Mouse (Mus musculus) lung, postnatal 0 days (tissue): ENCODE data around the gene Tubb2a. TPM values are rescaled to one million over a fixed set of nuclear protein-coding genes. Genes with fewer than 3 reads are reported as not detected.

Experiments
- ATAC-seq: fragments of 200-750 bp; cut with Nextera tagmentation; 2 replicates; pipeline ENCODE4 v1.8.0; 2017; ENCODE audit warnings: moderate library complexity
- DNase-seq: peaks from one replicate; pipeline ENCODE4 v3.0.0-alpha.2; 2016; ENCODE audit warnings: low spot score
- H3K27ac ChIP-seq: fragments of 300-500 bp; sonication (generic); 2 replicates; pipeline ENCODE4 v1.5.1; 2014; ENCODE audit warnings: antibody characterized with exemption, mild to moderate bottlenecking, low read length, mixed read lengths
- H3K27me3 ChIP-seq: fragments of 300-500 bp; sonication (generic); replicated peaks from 2 replicates; pipeline ENCODE4 v1.6.1; 2014; ENCODE audit warnings: low read length, mixed read lengths; ENCODE audit not compliant: insufficient read depth
- H3K36me3 ChIP-seq: fragments of 300-500 bp; sonication (generic); 2 replicates; pipeline ENCODE4 v1.6.1; 2014; ENCODE audit warnings: low read length, mixed read lengths; ENCODE audit not compliant: insufficient read depth
- H3K4me1 ChIP-seq: fragments of 300-500 bp; sonication (generic); 2 replicates; pipeline ENCODE4 v1.6.1; 2014; ENCODE audit warnings: antibody characterized with exemption, low read depth, low read length, mixed read lengths; ENCODE audit not compliant: insufficient read depth
- H3K4me2 ChIP-seq: fragments of 300-500 bp; sonication (generic); replicated peaks from 2 replicates; pipeline ENCODE4 v1.6.1; 2014; ENCODE audit warnings: low read depth, mild to moderate bottlenecking, low read length, moderate library complexity, mixed read lengths
- H3K4me3 ChIP-seq: fragments of 300-500 bp; sonication (generic); 2 replicates; pipeline ENCODE4 v1.5.1; 2014; ENCODE audit warnings: low read depth, low read length
- H3K9ac ChIP-seq: fragments of 300-500 bp; sonication (generic); replicated peaks from 2 replicates; pipeline ENCODE4 v1.6.1; 2014; ENCODE audit warnings: low read depth, mild to moderate bottlenecking
- H3K9me3 ChIP-seq: fragments of 300-500 bp; sonication (generic); 2 replicates; pipeline ENCODE4 v1.6.1; 2016; ENCODE audit warnings: low read length, mixed read lengths
- CTCF ChIP-seq: IDR thresholded peaks from 2 replicates; pipeline ENCODE4 v1.5.1; 2016; ENCODE audit warnings: antibody characterized with exemption, mild to moderate bottlenecking
- EP300 ChIP-seq: IDR thresholded peaks from 2 replicates; pipeline ENCODE4 v1.6.1; 2016; ENCODE audit warnings: antibody characterized with exemption, mild to moderate bottlenecking, control low read depth
- WGBS: fragments of 180-500 bp; shearing (Covaris S2); extraction: QIAGEN DNeasy Blood & Tissue Kit; methylation state at CpG from one replicate; pipeline ENCODE4 v1.1.7; 2014; 5-methylcytosine and 5-hydroxymethylcytosine counted together
- polyA plus RNA-seq: library from polyadenylated mRNA; unstranded; fragments of >200 nt; fragmentation: Nextera tagmentation; extraction: Ambion mirVana; gene quantifications from 2 replicates; pipeline ENCODE4 v1.2.1, GENCODE M21; 2015

Tubb2a gene
- polyA plus RNA-seq, 1 experiment from 2014 or later, result 167 TPM

DNA sequence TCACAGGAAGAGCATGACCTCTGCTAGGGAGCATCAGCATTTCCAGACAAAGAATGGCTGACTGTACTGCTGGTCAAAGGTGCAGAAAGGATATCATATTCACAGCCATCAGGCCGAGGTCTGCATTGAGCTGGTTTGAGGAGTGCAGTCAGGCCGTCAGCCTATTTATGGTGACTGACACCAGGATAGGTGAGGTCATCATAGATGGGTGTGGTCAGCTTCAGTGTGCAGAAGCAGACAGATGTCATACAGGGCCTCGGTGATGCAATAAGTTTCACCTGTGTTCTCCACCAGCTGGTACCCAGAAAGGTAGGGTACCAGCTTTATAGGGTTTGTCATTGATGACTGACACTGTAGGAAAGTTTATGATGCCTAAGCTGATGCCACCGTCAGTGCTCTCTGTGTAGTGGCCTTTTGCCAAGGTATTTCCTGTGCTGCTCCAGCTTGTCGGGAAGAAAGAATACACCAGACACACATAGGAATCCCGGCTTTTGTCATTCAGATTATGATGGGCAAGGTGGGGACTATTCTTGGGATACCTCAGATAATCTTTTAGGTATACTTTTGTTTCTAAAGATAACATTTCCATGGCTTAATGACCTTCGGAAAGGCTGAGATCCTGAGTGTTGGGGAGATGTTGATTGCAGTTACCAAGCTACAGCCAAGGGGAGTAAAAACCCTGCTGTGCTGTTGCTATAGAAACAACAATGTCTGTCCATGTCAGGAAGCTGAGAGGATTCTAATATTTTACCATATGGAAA is 9.4 kb upstream of the Tubb2a start:
- 48% methylated on average over 7 of the region's 7 CpGs for WGBS

DNA sequence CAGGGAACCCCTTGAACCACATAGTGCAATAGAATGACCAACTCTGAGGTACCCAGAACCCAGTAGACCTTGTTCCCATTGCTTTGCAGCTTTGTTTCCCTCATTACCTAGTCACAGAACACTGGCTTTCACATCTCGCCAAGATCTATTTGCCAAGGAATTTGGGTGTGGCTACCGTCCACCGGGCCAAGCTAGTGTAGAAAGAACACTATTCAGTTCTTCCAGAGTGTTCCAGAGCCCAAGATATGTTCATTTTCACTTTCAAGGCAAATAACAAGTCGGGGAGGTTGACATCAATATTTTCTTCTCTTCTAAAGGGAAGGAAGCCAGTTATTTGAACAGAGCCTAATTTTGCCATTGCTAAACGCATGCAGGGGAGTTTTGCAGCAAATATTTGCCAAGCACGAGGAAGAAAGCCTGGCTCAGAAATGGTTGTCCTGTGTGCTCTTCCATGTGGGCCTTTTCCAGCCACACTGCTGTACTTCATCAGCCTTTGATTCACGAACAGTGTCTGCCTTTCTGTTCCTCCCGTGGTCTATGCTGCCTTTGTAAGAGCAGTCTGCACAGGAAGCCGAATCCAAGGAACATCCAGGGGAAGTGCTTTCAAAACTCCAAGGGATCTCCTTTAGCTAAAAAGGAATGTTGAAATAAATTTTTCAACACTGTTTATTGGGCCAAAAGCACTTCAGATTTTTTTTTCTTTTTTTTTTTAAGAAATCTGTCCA is 6.4 kb upstream of the Tubb2a start:
- Histone ChIP-seq H3K4me3 (no peak overlapping the region), H3K9ac (no peak overlapping the region), H3K4me1 (peaks cover 3% of the 10 kb centered on the region; the same call in 1 of the 2 replicates), H3K4me2 (no peak overlapping the region), H3K27me3 (no peaks in the 10 kb centered on the region), H3K9me3 (no peaks in the 10 kb centered on the region), H3K36me3 (no peaks in the 10 kb centered on the region), H3K27ac (peak overlapping the region; percentile 84)
- WGBS, result 22% methylated on average over 9 of the region's 9 CpGs
- TF ChIP-seq EP300 (peak; percentile 42; the same call in 1 of the 2 replicates), CTCF (no peak)
- ATAC-seq (peak; percentile 55), DNase-seq (peak; percentile 78)

More for the DNA sequence above, 9.4 kb upstream of the Tubb2a start:
- H3K4me2 ChIP-seq, result no peak overlapping the region
- H3K9me3 ChIP-seq, result no peaks in the 10 kb centered on the region
- H3K27me3 ChIP-seq, result no peaks in the 10 kb centered on the region
- ATAC-seq, result peak; percentile 68
- no peak overlapping the region for H3K27ac ChIP-seq
- peaks cover 3% of the 10 kb centered on the region; the same call in 1 of the 2 replicates for H3K4me1 ChIP-seq
- H3K36me3 ChIP-seq, result no peaks in the 10 kb centered on the region
- peak; percentile 48 for DNase-seq
- no peak for TF ChIP-seq CTCF
- TF ChIP-seq EP300, result peak; percentile 51
- no peak overlapping the region for H3K4me3 ChIP-seq
- H3K9ac ChIP-seq, result no peak overlapping the region

DNA sequence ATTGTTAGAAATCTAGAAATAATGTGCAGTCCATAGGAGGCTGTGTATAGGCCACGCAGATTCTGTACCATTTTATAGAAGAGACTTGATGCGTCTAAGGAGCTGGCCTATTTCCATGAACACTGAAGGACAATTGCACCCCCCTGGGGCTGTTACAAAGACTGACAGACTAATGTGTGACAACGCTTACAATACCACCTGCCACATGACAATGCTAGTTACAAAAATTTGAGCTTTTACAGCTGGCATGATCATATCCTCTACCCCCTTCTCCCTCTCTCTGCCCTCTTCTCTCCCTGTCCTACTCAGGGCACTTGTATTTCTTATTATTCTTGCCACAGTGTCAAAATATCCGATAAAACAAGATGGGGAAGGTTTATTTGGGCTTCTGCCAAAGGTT is 4.1 kb upstream of the Tubb2a start:
- DNase-seq (no peak), ATAC-seq (no peak)
- Histone ChIP-seq H3K4me2 (no peak overlapping the region), H3K27ac (no peak overlapping the region), H3K27me3 (no peaks in the 10 kb centered on the region), H3K4me3 (no peak overlapping the region), H3K4me1 (peaks cover 10% of the 10 kb centered on the region; the same call in 1 of the 2 replicates), H3K9ac (no peak overlapping the region), H3K36me3 (no peaks in the 10 kb centered on the region), H3K9me3 (no peaks in the 10 kb centered on the region)
- TF ChIP-seq EP300, result no peak
- TF ChIP-seq CTCF, result no peak
- WGBS, result 77% methylated on average over 4 of the region's 4 CpGs

DNA sequence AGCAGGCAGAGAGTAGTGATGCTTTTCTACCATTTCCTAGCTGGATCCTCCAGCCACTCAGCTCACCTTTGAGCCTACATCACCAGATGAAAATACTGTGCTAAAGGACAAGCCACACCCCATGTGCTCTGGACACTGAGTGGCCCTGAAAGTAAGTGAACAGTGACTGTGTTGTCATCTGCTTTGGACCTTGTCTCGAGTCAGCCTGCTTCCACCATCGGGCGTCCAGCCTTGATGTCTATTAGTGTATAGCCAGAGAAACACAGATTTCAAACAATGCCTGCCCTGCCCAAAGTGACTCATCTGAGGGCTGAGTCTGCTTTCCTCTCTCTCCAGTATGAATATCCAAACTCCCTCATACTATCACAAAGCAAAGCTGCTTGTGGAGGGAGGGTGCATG is 2.0 kb upstream of the Tubb2a start:
- H3K9me3 ChIP-seq, result no peaks in the 10 kb centered on the region
- no peaks in the 10 kb centered on the region for H3K27me3 ChIP-seq
- H3K4me2 ChIP-seq, result no peak overlapping the region
- no peak overlapping the region for H3K4me3 ChIP-seq
- ATAC-seq (no peak), DNase-seq (no peak)
- no peak overlapping the region for H3K9ac ChIP-seq
- no peak overlapping the region for H3K27ac ChIP-seq
- 65% methylated on average over 3 of the region's 3 CpGs for WGBS
- H3K4me1 ChIP-seq, result peaks cover 16% of the 10 kb centered on the region; the same call in 1 of the 2 replicates
- no peaks in the 10 kb centered on the region for H3K36me3 ChIP-seq
- TF ChIP-seq EP300 (no peak), CTCF (no peak)

DNA sequence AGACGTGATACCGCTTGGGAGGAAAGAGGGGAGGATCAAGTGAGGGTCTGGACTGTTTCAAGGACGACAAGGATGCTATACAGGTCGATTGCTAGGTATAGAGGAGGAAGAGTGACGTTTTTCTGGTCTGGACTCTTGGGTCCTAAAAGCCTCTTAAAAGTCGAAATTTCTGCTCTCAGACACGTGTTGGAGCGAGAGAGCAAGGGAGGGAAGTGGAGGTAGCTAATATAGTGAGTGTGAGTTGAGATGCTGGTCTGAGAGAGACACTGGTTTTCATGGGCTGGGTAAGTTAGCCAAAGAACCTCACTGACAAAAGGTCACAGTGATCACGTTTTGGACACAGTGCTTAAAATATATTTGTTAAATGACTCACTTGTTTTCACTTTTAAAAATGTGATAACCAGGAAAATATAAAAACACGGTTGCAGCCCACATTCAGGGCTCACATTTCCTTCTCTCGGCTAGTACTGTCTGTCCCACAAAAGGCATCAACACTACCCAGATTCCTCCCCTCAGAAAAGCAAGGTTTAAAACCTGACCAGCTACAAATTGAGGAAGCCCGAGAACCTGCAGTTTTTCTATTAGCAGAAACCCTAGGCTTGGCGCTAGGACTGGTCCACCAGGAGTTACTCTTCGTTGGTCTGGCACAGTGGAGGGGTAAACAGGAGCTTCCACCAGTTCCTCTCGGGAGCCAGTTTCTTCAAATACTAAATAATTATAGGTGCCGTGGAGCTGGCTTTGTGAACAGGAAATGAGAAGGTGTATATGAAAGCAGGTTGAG is 883 bp upstream of the Tubb2a start:
- no peak for TF ChIP-seq CTCF
- TF ChIP-seq EP300, result no peak
- H3K4me2 ChIP-seq, result peak overlapping the region; percentile 87
- H3K27me3 ChIP-seq, result no peaks in the 10 kb centered on the region
- DNase-seq, result no peak
- no peak for ATAC-seq
- H3K27ac ChIP-seq, result no peak overlapping the region
- H3K4me1 ChIP-seq, result peaks cover 13% of the 10 kb centered on the region; the same call in 1 of the 2 replicates
- no peaks in the 10 kb centered on the region for H3K36me3 ChIP-seq
- no peaks in the 10 kb centered on the region for H3K9me3 ChIP-seq
- 36% methylated on average over 16 of the region's 16 CpGs for WGBS
- peak overlapping the region; percentile 78; the same call in 1 of the 2 replicates for H3K4me3 ChIP-seq
- H3K9ac ChIP-seq, result peak overlapping the region; percentile 74; the same call in 1 of the 2 replicates
